Mouse (Mus musculus) liver, embryonic 12.5 days (tissue): ENCODE data around the gene Inf2. TPM values are rescaled to one million over a fixed set of nuclear protein-coding genes. Genes with fewer than 3 reads are reported as not detected.

Source experiments
- ATAC-seq: fragments of 200-750 bp; cut with Nextera tagmentation; 2 replicates; pipeline ENCODE4 v1.8.0; 2017; ENCODE audit warnings: moderate number of reproducible peaks, mild to moderate bottlenecking, moderate library complexity
- H3K27ac ChIP-seq: fragments of 300-500 bp; sonication (generic); 2 replicates; pipeline ENCODE4 v1.5.1; 2016; ENCODE audit warnings: mild to moderate bottlenecking
- H3K27me3 ChIP-seq: fragments of 300-500 bp; sonication (generic); replicated peaks from 2 replicates; pipeline ENCODE4 v1.6.1; 2016; ENCODE audit warnings: mild to moderate bottlenecking, moderate library complexity
- H3K36me3 ChIP-seq: fragments of 300-500 bp; sonication (generic); 2 replicates; pipeline ENCODE4 v1.6.1; 2016; ENCODE audit warnings: mild to moderate bottlenecking, moderate library complexity
- H3K4me1 ChIP-seq: fragments of 300-500 bp; sonication (generic); 2 replicates; pipeline ENCODE4 v1.6.1; 2016
- H3K4me2 ChIP-seq: fragments of 300-500 bp; sonication (generic); 2 replicates; pipeline ENCODE4 v1.6.1; 2016; ENCODE audit warnings: mild to moderate bottlenecking, moderate library complexity
- H3K4me3 ChIP-seq: fragments of 300-500 bp; sonication (generic); 2 replicates; pipeline ENCODE4 v1.5.1; 2016; ENCODE audit warnings: mild to moderate bottlenecking, moderate library complexity
- H3K9ac ChIP-seq: fragments of 300-500 bp; sonication (generic); 2 replicates; pipeline ENCODE4 v1.6.1; 2016; ENCODE audit warnings: mild to moderate bottlenecking, moderate library complexity
- H3K9me3 ChIP-seq: fragments of 300-500 bp; sonication (generic); replicated peaks from 2 replicates; pipeline ENCODE4 v1.6.1; 2016; ENCODE audit warnings: mild to moderate bottlenecking, moderate library complexity
- WGBS: fragments of 180-500 bp; shearing (Covaris S2); methylation state at CpG from one replicate; pipeline ENCODE4 v1.1.7; 2016; ENCODE audit not compliant: insufficient replicate concordance; 5-methylcytosine and 5-hydroxymethylcytosine counted together
- polyA plus RNA-seq: library from polyadenylated mRNA; unstranded; fragments of >200 nt; fragmentation: Nextera tagmentation; extraction: Ambion mirVana; gene quantifications from 2 replicates; pipeline ENCODE4 v1.2.1, GENCODE M21; 2016

Inf2 gene
- polyA plus RNA-seq, 1 experiment from 2014 or later: 2.7 TPM

- H3K4me2 ChIP-seq: no peak overlapping the region
- H3K9ac ChIP-seq: no peak overlapping the region
- H3K27ac ChIP-seq: no peak overlapping the region
- ATAC-seq: no peak
- peaks cover 75% of the 10 kb centered on the region for H3K4me1 ChIP-seq
- H3K36me3 ChIP-seq: peaks cover 25% of the 10 kb centered on the region
- 73% methylated on average over 8 of the region's 8 CpGs for WGBS
- no peaks in the 10 kb centered on the region for H3K27me3 ChIP-seq
- H3K9me3 ChIP-seq: no peaks in the 10 kb centered on the region
- no peak overlapping the region for H3K4me3 ChIP-seq
These were observed 9.0 kb downstream of the Inf2 start for GRCm38 (mm10) chr12:112597618-112598017.

- Histone ChIP-seq H3K36me3 (peaks cover 40% of the 10 kb centered on the region), H3K4me2 (peak overlapping the region; percentile 43), H3K4me3 (no peak overlapping the region), H3K4me1 (peaks cover 62% of the 10 kb centered on the region), H3K27me3 (no peaks in the 10 kb centered on the region), H3K27ac (peak overlapping the region; percentile 60; the same call in 1 of the 2 replicates), H3K9me3 (no peaks in the 10 kb centered on the region), H3K9ac (no peak overlapping the region)
- WGBS: 3% methylated on average over 4 of the region's 4 CpGs
- peak; percentile 74 for ATAC-seq
These were observed 10.6 kb downstream of the Inf2 start for GRCm38 (mm10) chr12:112599198-112599597.

GRCm38 (mm10) chr12:112599942-112600611, 11.5 kb downstream of the Inf2 start:
- Histone ChIP-seq H3K27me3 (no peaks in the 10 kb centered on the region), H3K4me1 (peaks cover 53% of the 10 kb centered on the region), H3K4me3 (no peak overlapping the region), H3K9me3 (no peaks in the 10 kb centered on the region), H3K4me2 (peak overlapping the region; percentile 43), H3K9ac (no peak overlapping the region), H3K36me3 (peaks cover 40% of the 10 kb centered on the region), H3K27ac (peak overlapping the region; percentile 60; the same call in 1 of the 2 replicates)
- WGBS: 60% methylated on average over 30 of the region's 30 CpGs
- peak; percentile 17; the same call in 1 of the 2 replicates for ATAC-seq

GRCm38 (mm10) chr12:112604022-112604421, 15.4 kb downstream of the Inf2 start:
- peaks cover 63% of the 10 kb centered on the region for H3K36me3 ChIP-seq
- no peak overlapping the region for H3K27ac ChIP-seq
- WGBS: 81% methylated on average over 5 of the region's 5 CpGs
- no peak overlapping the region for H3K9ac ChIP-seq
- H3K4me1 ChIP-seq: peaks cover 23% of the 10 kb centered on the region
- H3K9me3 ChIP-seq: no peaks in the 10 kb centered on the region
- H3K4me2 ChIP-seq: no peak overlapping the region
- H3K27me3 ChIP-seq: no peaks in the 10 kb centered on the region
- ATAC-seq: no peak
- H3K4me3 ChIP-seq: no peak overlapping the region

GRCm38 (mm10) chr12:112604709-112605649, 16.4 kb downstream of the Inf2 start:
- WGBS: 65% methylated on average over 20 of the region's 20 CpGs
- H3K9me3 ChIP-seq: no peaks in the 10 kb centered on the region
- H3K9ac ChIP-seq: no peak overlapping the region
- H3K27ac ChIP-seq: no peak overlapping the region
- peaks cover 13% of the 10 kb centered on the region for H3K4me1 ChIP-seq
- no peak overlapping the region for H3K4me3 ChIP-seq
- no peaks in the 10 kb centered on the region for H3K27me3 ChIP-seq
- peaks cover 71% of the 10 kb centered on the region for H3K36me3 ChIP-seq
- ATAC-seq: peak; percentile 41
- H3K4me2 ChIP-seq: no peak overlapping the region

GRCm38 (mm10) chr12:112605766-112606165, 17.2 kb downstream of the Inf2 start:
- no peaks in the 10 kb centered on the region for H3K9me3 ChIP-seq
- no peak overlapping the region for H3K4me2 ChIP-seq
- peak; percentile 58; the same call in 1 of the 2 replicates for ATAC-seq
- H3K27ac ChIP-seq: no peak overlapping the region
- no peak overlapping the region for H3K4me3 ChIP-seq
- H3K4me1 ChIP-seq: peaks cover 5% of the 10 kb centered on the region; the same call in 1 of the 2 replicates
- no peak overlapping the region for H3K9ac ChIP-seq
- peaks cover 72% of the 10 kb centered on the region for H3K36me3 ChIP-seq
- 49% methylated on average over 6 of the region's 6 CpGs for WGBS
- H3K27me3 ChIP-seq: no peaks in the 10 kb centered on the region

- Histone ChIP-seq H3K36me3 (peaks cover 74% of the 10 kb centered on the region), H3K4me2 (no peak overlapping the region), H3K27me3 (no peaks in the 10 kb centered on the region), H3K9ac (no peak overlapping the region), H3K4me1 (0 out of 2 replicates have a peak, but pooled peaks cover 3% of the 10 kb centered on the region), H3K4me3 (no peak overlapping the region), H3K27ac (no peak overlapping the region), H3K9me3 (no peaks in the 10 kb centered on the region)
- 77% methylated on average over 6 of the region's 6 CpGs for WGBS
- ATAC-seq: no peak
These were observed 18.4 kb downstream of the Inf2 start for GRCm38 (mm10) chr12:112606998-112607397.

- 76% methylated on average over 10 of the region's 10 CpGs for WGBS
- no peak overlapping the region for H3K9ac ChIP-seq
- ATAC-seq: no peak
- H3K4me2 ChIP-seq: no peak overlapping the region
- no peak overlapping the region for H3K27ac ChIP-seq
- H3K4me3 ChIP-seq: no peak overlapping the region
- H3K9me3 ChIP-seq: no peaks in the 10 kb centered on the region
- H3K4me1 ChIP-seq: no peaks in the 10 kb centered on the region
- H3K36me3 ChIP-seq: peaks cover 64% of the 10 kb centered on the region
- no peaks in the 10 kb centered on the region for H3K27me3 ChIP-seq
These were observed 20.4 kb downstream of the Inf2 start for GRCm38 (mm10) chr12:112609031-112609430.

GRCm38 (mm10) chr12:112616668-112617067, 28.1 kb downstream of the Inf2 start:
- H3K4me1 ChIP-seq: peaks cover 43% of the 10 kb centered on the region
- no peak overlapping the region for H3K9ac ChIP-seq
- peaks cover 18% of the 10 kb centered on the region for H3K36me3 ChIP-seq
- H3K27me3 ChIP-seq: peaks cover 35% of the 10 kb centered on the region
- 59% methylated on average over 9 of the region's 9 CpGs for WGBS
- H3K27ac ChIP-seq: no peak overlapping the region
- no peak overlapping the region for H3K4me2 ChIP-seq
- no peak for ATAC-seq
- H3K9me3 ChIP-seq: no peaks in the 10 kb centered on the region
- no peak overlapping the region for H3K4me3 ChIP-seq

- H3K4me1 ChIP-seq: peaks cover 48% of the 10 kb centered on the region
- WGBS: 48% methylated on average over 11 of the region's 11 CpGs
- no peak overlapping the region for H3K4me2 ChIP-seq
- H3K9ac ChIP-seq: no peak overlapping the region
- H3K36me3 ChIP-seq: peaks cover 14% of the 10 kb centered on the region; the same call in 1 of the 2 replicates
- peaks cover 39% of the 10 kb centered on the region for H3K27me3 ChIP-seq
- H3K4me3 ChIP-seq: no peak overlapping the region
- peak overlapping the region; percentile 12; the same call in 1 of the 2 replicates for H3K27ac ChIP-seq
- no peak for ATAC-seq
- H3K9me3 ChIP-seq: no peaks in the 10 kb centered on the region
These were observed 28.6 kb downstream of the Inf2 start for GRCm38 (mm10) chr12:112617184-112617583.

GRCm38 (mm10) chr12:112617898-112618380, 29.4 kb downstream of the Inf2 start:
- peaks cover 6% of the 10 kb centered on the region; the same call in 1 of the 2 replicates for H3K36me3 ChIP-seq
- no peak overlapping the region for H3K9ac ChIP-seq
- peak overlapping the region; percentile 12; the same call in 1 of the 2 replicates for H3K27ac ChIP-seq
- H3K4me2 ChIP-seq: no peak overlapping the region
- peak; percentile 52 for ATAC-seq
- H3K4me1 ChIP-seq: peaks cover 50% of the 10 kb centered on the region
- peaks cover 47% of the 10 kb centered on the region for H3K27me3 ChIP-seq
- 6% methylated on average over 8 of the region's 8 CpGs for WGBS
- H3K4me3 ChIP-seq: no peak overlapping the region
- no peaks in the 10 kb centered on the region for H3K9me3 ChIP-seq
